Mouse (Mus musculus) cerebellum, postnatal 10 days (tissue): ENCODE data around the gene Zfc3h1.
A peak's percentile ranks its signal among the peaks of the same experiment; 100 is the strongest.

Experiments
- DNase-seq, 2 experiments: peaks; one replicate each; pipeline ENCODE4 v3.0.0; 2021; ENCODE audit warnings: mixed read lengths in 2 of 2

Gene Zfc3h1

GRCm38 (mm10) chr10:115385018-115386002 is 551 bp downstream of the Zfc3h1 start:
- peak; percentile 69 to 72 for DNase-seq

GRCm38 (mm10) chr10:115387891-115388290 is 3.1 kb downstream of the Zfc3h1 start:
- no peak for DNase-seq

GRCm38 (mm10) chr10:115391076-115391475 is 6.3 kb downstream of the Zfc3h1 start:
- DNase-seq, result no peak

DNA sequence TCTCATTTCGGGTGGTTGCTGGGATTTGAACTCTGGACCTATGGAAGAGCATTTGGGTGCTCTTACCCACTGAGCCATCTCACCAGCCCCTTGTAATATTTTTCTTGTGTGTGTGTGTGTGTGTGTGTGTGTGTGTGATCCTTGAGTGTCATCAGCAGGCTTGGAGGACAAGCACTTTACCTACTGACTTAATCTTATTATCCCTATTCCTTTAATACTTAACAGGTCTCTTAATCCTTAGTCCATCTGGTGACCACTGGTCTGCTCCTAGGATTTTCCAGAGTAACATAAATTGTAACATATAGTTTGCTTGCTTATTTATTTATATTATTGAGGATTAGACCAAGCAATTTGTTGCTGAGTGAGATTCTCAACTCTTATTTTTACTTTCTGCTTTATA is 7.1 kb downstream of the Zfc3h1 start:
- no peak for DNase-seq

DNA sequence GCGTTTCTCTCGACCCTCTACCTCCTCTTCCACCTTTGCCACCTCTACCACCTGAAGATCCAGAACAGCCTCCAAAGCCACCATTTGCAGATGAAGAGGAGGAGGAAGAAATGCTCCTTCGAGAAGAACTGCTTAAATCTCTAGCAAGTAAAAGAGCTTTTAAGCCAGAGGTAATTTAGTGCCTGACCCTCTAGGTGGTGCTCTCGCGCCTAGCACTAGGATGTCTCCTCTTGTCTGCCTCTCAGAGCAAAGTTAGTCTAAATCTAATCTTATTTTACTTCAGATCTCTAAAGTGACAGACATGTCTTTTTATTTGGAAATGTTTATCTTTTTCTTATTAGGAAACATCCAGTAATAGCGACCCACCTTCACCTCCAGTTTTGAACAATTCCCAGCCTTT is 21.6 kb downstream of the Zfc3h1 start:
- peak; percentile 80 for DNase-seq

DNA sequence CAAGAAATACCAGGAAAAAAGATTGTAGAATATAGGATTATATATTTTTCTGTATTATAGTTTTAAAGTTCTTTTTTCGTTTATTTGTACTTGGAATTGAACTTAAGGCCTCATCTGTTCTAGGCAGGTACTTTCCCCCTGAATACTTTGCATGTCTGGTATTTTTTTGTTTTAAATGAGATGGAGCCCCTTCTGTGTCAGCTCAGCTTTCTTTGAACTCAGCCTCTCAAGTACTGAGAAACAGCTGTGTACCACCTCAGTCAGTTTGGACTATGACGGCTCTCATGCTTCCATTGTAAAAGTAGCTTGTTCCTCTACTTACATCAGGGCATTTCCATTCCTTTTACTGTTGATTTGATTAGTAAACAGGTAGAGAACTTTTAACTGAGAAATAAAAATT is 28.7 kb downstream of the Zfc3h1 start:
- DNase-seq, result no peak

DNA sequence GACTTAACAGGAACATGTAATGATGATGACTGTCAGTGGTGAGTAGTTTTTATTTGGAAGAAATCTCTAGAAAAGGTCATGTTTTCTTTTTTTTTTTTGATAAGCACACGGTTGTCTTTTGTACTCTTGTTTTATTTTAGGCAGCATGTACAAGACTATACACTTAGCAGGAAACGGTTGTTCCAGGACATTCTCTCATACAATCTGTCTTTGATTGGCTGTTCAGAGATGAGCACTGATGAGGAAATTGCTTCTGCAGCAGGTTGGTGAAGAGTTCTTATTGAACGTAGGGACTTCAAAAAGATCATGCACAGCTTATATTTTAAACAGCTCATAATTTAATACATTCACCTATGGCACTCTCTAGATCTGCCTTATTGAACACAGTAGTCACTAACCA is 29.3 kb downstream of the Zfc3h1 start:
- DNase-seq, result no peak

DNA sequence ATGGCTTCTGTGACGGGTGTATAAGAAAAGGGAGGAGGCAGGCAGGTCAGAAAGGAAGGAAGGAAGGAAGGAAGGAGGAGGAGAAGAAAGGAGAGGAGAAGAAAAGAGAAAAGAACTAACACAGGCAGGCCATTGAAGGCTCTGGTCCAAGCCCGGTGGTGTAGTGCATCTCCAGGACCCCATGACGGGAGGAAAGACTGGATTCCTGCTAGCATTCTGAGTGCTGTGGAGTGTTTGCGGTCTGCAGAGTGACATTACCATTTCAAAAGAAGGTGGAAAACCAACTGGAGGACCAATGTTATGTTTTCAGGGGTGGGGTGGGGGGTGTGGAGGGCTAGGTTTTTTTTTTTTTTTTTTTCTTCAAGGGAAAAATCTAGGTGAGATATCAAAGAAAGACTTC is 37.2 kb downstream of the Zfc3h1 start:
- DNase-seq, result no peak

GRCm38 (mm10) chr10:115425351-115425750 is 40.6 kb downstream of the Zfc3h1 start:
- DNase-seq, result no peak

- peak; percentile 5 to 11 for DNase-seq
Measured at GRCm38 (mm10) chr10:115437286-115437685, 52.5 kb downstream of the Zfc3h1 start.

DNA sequence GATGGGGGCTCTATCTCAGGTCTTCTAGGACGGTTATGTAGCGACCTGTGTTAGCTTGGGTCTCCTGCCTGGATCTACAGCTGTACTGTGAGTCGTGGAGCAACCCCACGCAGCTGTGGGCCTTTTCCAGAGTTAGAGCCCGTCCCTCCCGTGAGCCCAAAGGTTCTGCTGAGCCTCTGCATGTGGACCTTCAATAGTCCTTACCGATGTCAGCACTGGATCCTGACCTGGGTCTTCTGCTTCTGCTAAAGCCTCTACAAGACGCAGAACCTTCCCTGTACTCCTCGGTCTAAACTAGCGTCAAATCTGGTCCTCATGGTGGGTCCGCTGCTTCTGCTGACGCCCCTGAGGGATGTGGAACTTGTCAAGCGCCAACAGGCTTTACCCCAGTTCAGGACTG is 63.9 kb downstream of the Zfc3h1 start:
- DNase-seq, result no peak

GRCm38 (mm10) chr10:115457368-115458021 is 72.7 kb downstream of the Zfc3h1 start:
- DNase-seq, result no peak

- DNase-seq, result no peak
Measured at GRCm38 (mm10) chr10:115462646-115463045, 77.9 kb downstream of the Zfc3h1 start.

GRCm38 (mm10) chr10:115465072-115465471 is 80.3 kb downstream of the Zfc3h1 start:
- DNase-seq, result no peak

- DNase-seq, result no peak
Measured at GRCm38 (mm10) chr10:115465778-115466177, 81.0 kb downstream of the Zfc3h1 start.

- DNase-seq, result no peak
Measured at GRCm38 (mm10) chr10:115467985-115468384, 83.2 kb downstream of the Zfc3h1 start.

DNA sequence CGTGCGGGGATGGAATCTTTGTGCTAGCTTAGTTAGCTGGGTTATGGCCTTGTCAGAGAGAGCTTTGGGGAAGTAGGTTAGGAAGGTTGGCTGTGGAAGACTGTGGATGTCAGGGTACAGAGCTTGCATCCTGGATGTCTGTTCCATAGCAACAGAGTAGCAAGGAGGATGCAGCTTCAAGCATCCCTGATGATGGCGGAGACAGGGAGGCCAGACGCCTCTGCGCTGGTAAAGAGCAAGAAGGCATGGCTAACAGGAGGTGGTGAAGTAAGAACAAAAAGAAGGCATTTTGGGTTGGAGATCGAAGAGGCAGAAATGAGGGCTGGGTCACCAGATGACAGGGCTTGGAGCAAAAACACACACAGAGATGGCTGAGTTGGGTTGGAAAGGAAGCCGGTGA is 83.9 kb downstream of the Zfc3h1 start:
- no peak for DNase-seq

DNA sequence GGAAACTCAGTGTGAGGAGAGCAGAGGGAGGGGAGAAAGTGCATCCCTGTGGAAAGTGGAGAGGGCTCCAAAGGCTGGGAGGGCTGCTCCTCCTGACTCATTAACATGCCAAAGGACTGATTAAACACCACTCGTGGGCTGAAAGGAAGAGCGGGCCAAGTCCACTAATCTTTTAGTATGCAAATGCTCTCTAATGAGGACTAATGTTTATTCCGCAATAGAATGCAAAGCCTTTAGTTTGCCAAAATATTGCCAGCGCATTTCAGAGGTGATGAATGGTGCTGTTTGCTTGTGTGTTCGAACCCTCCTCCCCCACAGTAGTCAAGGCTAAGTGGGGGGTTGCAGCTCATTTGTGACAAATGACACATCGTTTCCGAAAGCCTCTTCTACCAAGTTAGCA is 84.3 kb downstream of the Zfc3h1 start:
- DNase-seq, result peak in 1 of 2 experiments; percentile 17

DNA sequence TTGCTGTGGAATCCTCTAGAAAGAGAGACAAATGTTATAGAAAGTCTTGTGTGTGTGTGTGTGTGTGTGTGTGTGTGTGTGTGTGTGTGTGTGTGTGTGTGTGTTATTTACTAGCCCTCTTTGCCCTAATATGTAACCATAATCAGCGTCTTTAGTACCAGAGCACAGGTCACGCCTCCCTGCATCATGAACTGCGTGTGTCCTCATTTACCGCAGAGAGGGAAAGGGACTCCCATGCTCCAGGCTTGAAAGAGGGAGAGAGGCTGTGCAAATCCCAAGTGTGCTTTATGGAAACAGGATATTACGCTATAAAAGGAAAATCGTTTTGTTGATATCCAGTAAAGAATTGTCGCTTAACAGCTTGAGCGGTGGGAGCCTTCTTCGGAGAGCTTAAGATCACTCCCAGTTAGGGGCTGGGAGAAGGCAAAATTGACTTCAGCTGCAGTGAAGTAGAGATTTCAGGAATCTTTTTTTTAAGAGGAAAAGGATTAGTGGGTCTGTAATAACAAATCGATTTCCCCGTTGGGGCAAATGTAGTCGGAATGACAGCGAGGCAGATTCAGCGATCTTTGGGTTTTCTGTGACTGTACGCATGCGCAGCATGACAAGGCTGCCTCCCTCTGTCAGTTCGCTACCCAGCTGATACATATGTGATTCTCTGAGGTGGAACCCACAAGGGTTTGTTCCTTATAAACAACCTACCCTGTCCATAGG is 86.0 kb downstream of the Zfc3h1 start:
- DNase-seq, result peak in 1 of 2 experiments; percentile 39

DNA sequence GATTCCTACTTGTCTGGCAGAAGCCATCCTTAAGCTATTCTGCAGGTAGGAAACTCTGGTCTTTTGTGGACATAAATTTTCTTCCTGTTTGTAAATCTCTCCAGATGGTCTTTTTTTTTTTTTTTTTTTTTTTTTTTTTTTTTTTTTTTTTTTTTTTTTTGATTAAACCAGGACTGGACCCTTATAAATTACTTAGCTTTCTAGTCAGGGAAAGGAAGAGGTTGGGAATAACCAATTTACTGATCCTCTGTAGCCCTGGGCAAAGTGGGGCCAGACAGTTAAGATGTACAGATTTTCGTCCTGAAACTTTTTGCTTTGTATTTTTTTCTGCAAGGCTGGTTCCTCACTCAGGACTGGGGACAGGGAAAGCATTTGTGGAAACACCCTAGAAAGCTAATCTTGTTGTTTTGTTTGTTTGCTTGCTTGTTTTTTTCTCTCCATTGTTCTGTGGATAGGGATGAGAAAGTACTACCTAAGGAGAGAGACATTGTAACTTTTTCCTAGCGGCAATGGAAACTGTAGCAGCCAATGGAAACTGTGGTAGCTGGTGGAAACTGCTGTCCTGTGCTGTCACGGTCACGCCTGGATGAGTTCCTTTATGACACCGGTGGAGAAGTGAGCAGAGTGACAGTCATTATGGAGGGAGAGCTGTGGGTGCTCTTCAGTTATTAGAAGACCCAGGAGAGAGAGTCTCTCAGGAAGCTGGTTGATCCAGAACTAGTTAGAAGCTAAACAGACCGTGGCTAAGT is 88.6 kb downstream of the Zfc3h1 start:
- no peak for DNase-seq

- DNase-seq, result no peak
Measured at GRCm38 (mm10) chr10:115475000-115475550, 90.3 kb downstream of the Zfc3h1 start.

- no peak for DNase-seq
Measured at GRCm38 (mm10) chr10:115476506-115476905, 91.7 kb downstream of the Zfc3h1 start.
